Mouse (Mus musculus) forebrain, embryonic 15.5 days (tissue): Measurements from ENCODE around the gene Upf2. TPM values are rescaled to one million over a fixed set of nuclear protein-coding genes. Genes with fewer than 3 reads are reported as not detected.

Experiments used
- ATAC-seq: fragments of 200-750 bp; cut with Nextera tagmentation; replicated peaks from 2 replicates; pipeline ENCODE4 v1.8.0; 2017; ENCODE audit warnings: mild to moderate bottlenecking, moderate TSS enrichment, moderate library complexity
- H3K27ac ChIP-seq: fragments of 300-500 bp; sonication (generic); replicated peaks from 2 replicates; pipeline ENCODE4 v1.5.1; 2015; ENCODE audit warnings: mild to moderate bottlenecking, inconsistent platforms
- H3K27me3 ChIP-seq: fragments of 300-500 bp; sonication (generic); 2 replicates; pipeline ENCODE4 v1.6.1; 2015; ENCODE audit warnings: inconsistent platforms
- H3K36me3 ChIP-seq: fragments of 300-500 bp; sonication (generic); 2 replicates; pipeline ENCODE4 v1.6.1; 2015; ENCODE audit warnings: mild to moderate bottlenecking, inconsistent platforms
- H3K4me1 ChIP-seq: fragments of 300-500 bp; sonication (generic); 2 replicates; pipeline ENCODE4 v1.6.1; 2015; ENCODE audit warnings: inconsistent platforms
- H3K4me2 ChIP-seq: fragments of 300-500 bp; sonication (generic); replicated peaks from 2 replicates; pipeline ENCODE4 v1.6.1; 2015; ENCODE audit warnings: mild to moderate bottlenecking, inconsistent platforms
- H3K4me3 ChIP-seq: fragments of 300-500 bp; sonication (generic); 2 replicates; pipeline ENCODE4 v1.5.1; 2015; ENCODE audit warnings: mild to moderate bottlenecking, inconsistent platforms
- H3K9ac ChIP-seq: fragments of 300-500 bp; sonication (generic); replicated peaks from 2 replicates; pipeline ENCODE4 v1.6.1; 2015; ENCODE audit warnings: mild to moderate bottlenecking, inconsistent platforms
- H3K9me3 ChIP-seq: fragments of 300-500 bp; sonication (generic); 2 replicates; pipeline ENCODE4 v1.6.1; 2016; ENCODE audit warnings: inconsistent platforms
- WGBS: fragments of 180-500 bp; shearing (Covaris S2); methylation state at CpG from one replicate; pipeline ENCODE4 v1.1.7; 2015; ENCODE audit warnings: mixed read lengths; 5-methylcytosine and 5-hydroxymethylcytosine counted together
- polyA plus RNA-seq: library from polyadenylated mRNA; unstranded; fragments of >200 nt; fragmentation: Nextera tagmentation; extraction: Ambion mirVana; gene quantifications from 2 replicates; pipeline ENCODE4 v1.2.1, GENCODE M21; 2015

Gene Upf2
- polyA plus RNA-seq, result 9.1 and 9.5 TPM in 2 replicates

GRCm38 (mm10) chr2:5950766-5951595 lies at the start of gene Upf2:
Gene Upf2 (plus strand): TSS chr2:5951469.
- Histone ChIP-seq H3K9ac (peak within 1 kb of the TSS; percentile 97), H3K4me1 (peaks cover 14% of the 10 kb centered on the region), H3K4me3 (peak within 1 kb of the TSS; percentile 99), H3K36me3 (no peaks in the 10 kb centered on the region), H3K27me3 (no peaks in the 10 kb centered on the region), H3K9me3 (no peaks in the 10 kb centered on the region), H3K27ac (peak within 1 kb of the TSS; percentile 88), H3K4me2 (peak within 1 kb of the TSS; percentile 75)
- under 1% methylated on average over 47 of the region's 54 CpGs for WGBS
- peak; percentile 97 for ATAC-seq

- no peak overlapping the region for H3K4me2 ChIP-seq
- H3K36me3 ChIP-seq, result peaks cover 3% of the 10 kb centered on the region
- ATAC-seq, result 0 out of 2 replicates have a peak, but pooled peaks have one; percentile 46
- H3K4me1 ChIP-seq, result 0 out of 2 replicates have a peak, but pooled peaks cover 9% of the 10 kb centered on the region
- no peaks in the 10 kb centered on the region for H3K27me3 ChIP-seq
- H3K9me3 ChIP-seq, result no peaks in the 10 kb centered on the region
- H3K9ac ChIP-seq, result no peak overlapping the region
- peak overlapping the region; percentile 70 for H3K27ac ChIP-seq
- WGBS, result 21% methylated on average over 5 of the region's 5 CpGs
- H3K4me3 ChIP-seq, result no peak overlapping the region
Observed at GRCm38 (mm10) chr2:5906092-5906491, 45.2 kb upstream of the Upf2 start.

- 44% methylated on average over 3 of the region's 3 CpGs for WGBS
- Histone ChIP-seq H3K27ac (peak overlapping the region; percentile 70), H3K36me3 (peaks cover 3% of the 10 kb centered on the region), H3K9me3 (no peaks in the 10 kb centered on the region), H3K27me3 (no peaks in the 10 kb centered on the region), H3K4me3 (no peak overlapping the region), H3K4me2 (no peak overlapping the region), H3K4me1 (peaks cover 12% of the 10 kb centered on the region), H3K9ac (no peak overlapping the region)
- ATAC-seq, result 0 out of 2 replicates have a peak, but pooled peaks have one; percentile 23
Observed at GRCm38 (mm10) chr2:5906625-5907024, 44.6 kb upstream of the Upf2 start.

GRCm38 (mm10) chr2:5911282-5911965 lies 39.8 kb upstream of the Upf2 start:
- 58% methylated on average over 16 of the region's 16 CpGs for WGBS
- Histone ChIP-seq H3K27ac (no peak overlapping the region), H3K27me3 (no peaks in the 10 kb centered on the region), H3K4me2 (no peak overlapping the region), H3K9me3 (no peaks in the 10 kb centered on the region), H3K36me3 (no peaks in the 10 kb centered on the region), H3K4me1 (peaks cover 9% of the 10 kb centered on the region), H3K9ac (no peak overlapping the region), H3K4me3 (no peak overlapping the region)
- ATAC-seq, result peak; percentile 43; the same call in 1 of the 2 replicates

- WGBS, result 95% methylated on average over 6 of the region's 6 CpGs
- ATAC-seq, result no peak
- H3K27ac ChIP-seq, result no peak overlapping the region
- peaks cover 10% of the 10 kb centered on the region; the same call in 1 of the 2 replicates for H3K36me3 ChIP-seq
- H3K27me3 ChIP-seq, result no peaks in the 10 kb centered on the region
- H3K4me2 ChIP-seq, result no peak overlapping the region
- H3K9me3 ChIP-seq, result no peaks in the 10 kb centered on the region
- no peaks in the 10 kb centered on the region for H3K4me1 ChIP-seq
- no peak overlapping the region for H3K4me3 ChIP-seq
- no peak overlapping the region for H3K9ac ChIP-seq
Observed at GRCm38 (mm10) chr2:5922823-5923222, 28.4 kb upstream of the Upf2 start.

GRCm38 (mm10) chr2:5923786-5924185 lies 27.5 kb upstream of the Upf2 start:
- Histone ChIP-seq H3K27ac (no peak overlapping the region), H3K27me3 (no peaks in the 10 kb centered on the region), H3K4me3 (no peak overlapping the region), H3K9me3 (no peaks in the 10 kb centered on the region), H3K36me3 (peaks cover 8% of the 10 kb centered on the region; the same call in 1 of the 2 replicates), H3K4me1 (no peaks in the 10 kb centered on the region), H3K4me2 (no peak overlapping the region), H3K9ac (no peak overlapping the region)
- WGBS, result 87% methylated on average over 9 of the region's 9 CpGs
- ATAC-seq, result no peak

GRCm38 (mm10) chr2:5927481-5927880 lies 23.8 kb upstream of the Upf2 start:
- Histone ChIP-seq H3K36me3 (peaks cover 17% of the 10 kb centered on the region), H3K9ac (no peak overlapping the region), H3K4me2 (no peak overlapping the region), H3K27me3 (no peaks in the 10 kb centered on the region), H3K9me3 (no peaks in the 10 kb centered on the region), H3K27ac (no peak overlapping the region), H3K4me3 (no peak overlapping the region), H3K4me1 (no peaks in the 10 kb centered on the region)
- 96% methylated on average over 5 of the region's 5 CpGs for WGBS
- ATAC-seq, result no peak

- no peak overlapping the region for H3K4me2 ChIP-seq
- H3K9ac ChIP-seq, result no peak overlapping the region
- no peak overlapping the region for H3K27ac ChIP-seq
- H3K36me3 ChIP-seq, result peaks cover 14% of the 10 kb centered on the region
- H3K4me1 ChIP-seq, result no peaks in the 10 kb centered on the region
- no peak overlapping the region for H3K4me3 ChIP-seq
- no peaks in the 10 kb centered on the region for H3K9me3 ChIP-seq
- WGBS, result 93% methylated on average over 5 of the region's 5 CpGs
- ATAC-seq, result no peak
- H3K27me3 ChIP-seq, result no peaks in the 10 kb centered on the region
Observed at GRCm38 (mm10) chr2:5929793-5930192, 21.5 kb upstream of the Upf2 start.

GRCm38 (mm10) chr2:5930291-5931054 lies 20.8 kb upstream of the Upf2 start:
- Histone ChIP-seq H3K9me3 (no peaks in the 10 kb centered on the region), H3K4me1 (no peaks in the 10 kb centered on the region), H3K27me3 (no peaks in the 10 kb centered on the region), H3K4me3 (no peak overlapping the region), H3K36me3 (peaks cover 14% of the 10 kb centered on the region), H3K4me2 (no peak overlapping the region), H3K27ac (no peak overlapping the region), H3K9ac (no peak overlapping the region)
- 92% methylated on average over 18 of the region's 18 CpGs for WGBS
- ATAC-seq, result no peak

- Histone ChIP-seq H3K36me3 (peaks cover 14% of the 10 kb centered on the region), H3K27me3 (no peaks in the 10 kb centered on the region), H3K27ac (no peak overlapping the region), H3K9ac (no peak overlapping the region), H3K4me2 (no peak overlapping the region), H3K4me3 (no peak overlapping the region), H3K4me1 (no peaks in the 10 kb centered on the region), H3K9me3 (no peaks in the 10 kb centered on the region)
- no peak for ATAC-seq
- 95% methylated on average over 5 of the region's 5 CpGs for WGBS
Observed at GRCm38 (mm10) chr2:5931938-5932337, 19.3 kb upstream of the Upf2 start.

GRCm38 (mm10) chr2:5934936-5935335 lies 16.3 kb upstream of the Upf2 start:
- 97% methylated on average over 3 of the region's 3 CpGs for WGBS
- Histone ChIP-seq H3K9me3 (no peaks in the 10 kb centered on the region), H3K9ac (no peak overlapping the region), H3K36me3 (peaks cover 4% of the 10 kb centered on the region; the same call in 1 of the 2 replicates), H3K4me1 (no peaks in the 10 kb centered on the region), H3K27me3 (no peaks in the 10 kb centered on the region), H3K4me3 (no peak overlapping the region), H3K4me2 (no peak overlapping the region), H3K27ac (no peak overlapping the region)
- ATAC-seq, result no peak

GRCm38 (mm10) chr2:5936068-5936467 lies 15.2 kb upstream of the Upf2 start:
- Histone ChIP-seq H3K9ac (no peak overlapping the region), H3K4me2 (no peak overlapping the region), H3K36me3 (no peaks in the 10 kb centered on the region), H3K4me1 (no peaks in the 10 kb centered on the region), H3K4me3 (no peak overlapping the region), H3K9me3 (no peaks in the 10 kb centered on the region), H3K27ac (no peak overlapping the region), H3K27me3 (no peaks in the 10 kb centered on the region)
- 80% methylated on average over 6 of the region's 6 CpGs for WGBS
- ATAC-seq, result no peak
